ENCODE assay signal across 33 mouse cellular contexts in the genomic region with DNA sequence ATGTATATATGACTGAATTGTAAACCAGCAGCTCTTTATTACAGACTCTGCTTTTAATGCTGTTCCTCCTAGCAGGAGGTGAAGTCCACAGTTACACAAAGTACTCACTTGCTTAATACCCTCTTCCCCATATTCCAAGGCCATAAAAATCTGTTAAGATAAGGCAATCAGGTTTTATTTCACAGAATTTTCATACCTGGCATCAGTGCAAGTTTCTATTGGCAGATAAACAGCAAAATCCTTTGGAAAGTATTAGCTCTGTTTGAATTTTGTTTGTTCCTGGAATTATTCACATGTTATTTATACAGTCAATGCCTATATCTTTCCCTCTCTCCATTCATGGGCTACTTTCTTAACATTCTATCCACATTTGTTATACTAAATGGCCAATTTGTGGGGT. TPM values are rescaled to one million over a fixed set of nuclear protein-coding genes. Genes with fewer than 3 reads are reported as not detected.
"Had no signal": no experiment of that assay in that cellular context is flagged by ENCODE, and none has a peak within 500 bp of the region (broad histone marks: within the 10 kb centered on the region; RNA-seq: fewer than 3 reads in every experiment).

Chil6 (minus strand) TSS at position 101 of the 400 bp plus-strand sequence.

- DNase-seq: cerebellum, adult 8-10 months; cerebellum, adult 9-10 months; cerebellum, adult 9-11 months; cerebellum, postnatal 10 days; cerebellum, postnatal 14 days; cerebellum, postnatal 25 days; cerebellum, postnatal 36 days; embryo, embryonic 11 days; forebrain, postnatal 0 days; gastrocnemius, adult 2 months; gastrocnemius, postnatal 10 days; gastrocnemius, postnatal 14 days; gastrocnemius, postnatal 25 days; gastrocnemius, postnatal 36 days; heart, adult 11 months; heart, adult 18-20 months; heart, adult 2 months had no signal

RNA-seq across cellular contexts. Expression of gene Chil6, which starts in this region (rescaled TPM):
- polyA plus RNA-seq: cortical plate, adult 2 months; embryonic facial prominence, embryonic 10.5 days; embryonic facial prominence, embryonic 11.5 days; embryonic facial prominence, embryonic 12.5 days; embryonic facial prominence, embryonic 13.5 days; embryonic facial prominence, embryonic 14.5 days; embryonic facial prominence, embryonic 15.5 days; erythroblast, embryonic 14.5 days; forebrain, embryonic 10.5 days; forebrain, embryonic 11.5 days; forebrain, embryonic 12.5 days; forebrain, embryonic 13.5 days; forebrain, embryonic 14.5 days; forebrain, embryonic 15.5 days; forebrain, embryonic 16.5 days; forebrain, postnatal 0 days; gonadal fat pad, adult 2 months; heart, adult 2 months had no signal
